Mouse (Mus musculus): ENCODE data around the gene Cntn5.

- TF ChIP-seq CTCF (IDR thresholded peaks at IDR 0.05; ENCODE audit: borderline replicate concordance, insufficient read depth, low read length), result no peak
- no peak for TF ChIP-seq POLR2A (IDR thresholded peaks at IDR 0.05; ENCODE audit: low read depth, low read length)
Observed at GRCm38 (mm10) chr9:10269342-10269741, 635.2 kb downstream of the Cntn5 start.
